Mouse (Mus musculus) megakaryocyte progenitor cell, adult 5-6 weeks (primary cell): ENCODE results near the gene Myo18b. TPM values are rescaled to one million over a fixed set of nuclear protein-coding genes. Genes with fewer than 3 reads are reported as not detected.

Experiments used
- ATAC-seq: replicated peaks from 2 replicates; pipeline ENCODE4 v1.8.0; 2016; ENCODE audit warnings: mild to moderate bottlenecking, moderate TSS enrichment, inconsistent platforms; ENCODE audit not compliant: poor library complexity
- total RNA-seq, 2 experiments: library from RNA; stranded (forward) in 1 of 2; stranded (reverse) in 1 of 2; fragments of 157-497, 149-512 nt in 1 of 2; fragments of 200-1000 nt in 1 of 2; gene quantifications; 2 replicates each; pipeline versions ENCODE4 v1.2.3 to v1.2.4; 2015 to 2017

Gene Myo18b
- total RNA-seq, 2 experiments from 2014 or later = 0.84 to 2.2 TPM

DNA sequence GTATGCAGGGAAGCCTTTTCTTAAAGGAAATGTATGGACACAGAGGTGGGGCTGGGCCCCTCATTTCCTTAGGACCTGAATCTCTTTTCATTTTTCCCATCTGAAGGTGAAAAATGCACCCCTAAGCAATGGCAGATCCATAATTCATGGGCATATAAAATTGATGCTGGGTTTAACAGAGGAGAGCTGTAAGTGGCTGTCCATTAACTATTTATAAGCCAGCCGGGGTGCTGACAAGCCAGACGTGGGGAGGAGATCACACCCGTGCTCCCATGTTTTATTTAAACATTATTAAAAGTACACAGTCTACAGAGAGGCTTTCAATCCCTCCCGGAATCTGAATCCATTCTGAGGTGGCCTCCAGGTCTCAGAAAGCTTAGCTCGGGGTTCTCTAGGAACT lies 146.5 kb downstream of the Myo18b start:
- ATAC-seq = no peak

GRCm38 (mm10) chr5:112748001-112748719 lies 148.0 kb downstream of the Myo18b start:
- ATAC-seq = no peak

DNA sequence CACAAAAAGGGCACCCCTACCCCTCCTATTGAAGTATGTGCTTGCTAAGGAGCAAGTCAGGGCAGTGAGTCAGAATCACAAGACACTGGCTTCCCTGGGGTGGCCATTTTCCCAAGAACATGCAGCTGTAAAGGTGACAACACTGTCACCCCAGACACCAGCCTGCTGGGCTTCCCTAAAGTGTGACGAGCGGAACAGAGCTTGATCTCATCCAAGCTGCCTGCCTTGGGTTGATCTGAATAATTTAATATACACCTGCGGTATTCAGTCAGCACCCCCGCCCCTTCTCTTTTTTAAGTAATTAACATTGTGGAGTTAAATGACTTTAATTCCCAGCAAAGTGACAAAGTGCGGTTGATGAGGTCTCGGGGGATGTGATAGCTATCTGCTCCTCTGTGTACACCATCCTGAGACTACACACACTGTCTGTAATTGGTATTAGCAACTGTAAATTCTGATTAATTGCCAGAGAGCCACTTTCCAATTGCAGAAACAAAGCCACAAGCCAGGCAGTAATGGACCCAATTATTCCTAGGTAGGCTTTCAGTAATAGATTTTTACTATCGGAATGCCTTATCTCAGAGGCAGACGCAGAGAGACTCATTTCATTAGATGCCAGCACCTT lies 148.7 kb downstream of the Myo18b start:
- no peak for ATAC-seq

DNA sequence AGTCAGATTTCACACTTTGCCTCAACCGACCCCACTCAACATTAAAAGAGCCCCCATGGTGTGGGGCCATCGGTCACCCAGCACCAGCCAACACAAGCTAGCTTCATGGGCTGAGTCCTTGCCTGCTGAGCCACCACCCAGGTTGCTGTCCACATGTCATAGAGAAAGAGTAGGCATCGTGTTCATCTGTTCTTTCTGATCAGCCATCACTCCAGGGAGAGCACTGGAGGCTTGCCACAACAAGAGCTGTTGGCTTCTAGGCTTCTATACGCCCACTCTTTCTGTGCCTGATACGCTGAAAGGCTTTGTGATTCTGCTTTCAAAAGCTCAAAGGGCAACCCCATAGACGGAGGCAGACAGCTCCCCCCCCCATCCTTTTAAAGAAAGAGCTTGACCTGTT lies 151.0 kb downstream of the Myo18b start:
- ATAC-seq = no peak

- ATAC-seq = no peak
Measured at GRCm38 (mm10) chr5:112744571-112744970, 151.6 kb downstream of the Myo18b start.

GRCm38 (mm10) chr5:112743121-112743520 lies 153.0 kb downstream of the Myo18b start:
- no peak for ATAC-seq

GRCm38 (mm10) chr5:112740651-112741050 lies 155.5 kb downstream of the Myo18b start:
- no peak for ATAC-seq

GRCm38 (mm10) chr5:112735040-112735439 lies 161.1 kb downstream of the Myo18b start:
- ATAC-seq = no peak

DNA sequence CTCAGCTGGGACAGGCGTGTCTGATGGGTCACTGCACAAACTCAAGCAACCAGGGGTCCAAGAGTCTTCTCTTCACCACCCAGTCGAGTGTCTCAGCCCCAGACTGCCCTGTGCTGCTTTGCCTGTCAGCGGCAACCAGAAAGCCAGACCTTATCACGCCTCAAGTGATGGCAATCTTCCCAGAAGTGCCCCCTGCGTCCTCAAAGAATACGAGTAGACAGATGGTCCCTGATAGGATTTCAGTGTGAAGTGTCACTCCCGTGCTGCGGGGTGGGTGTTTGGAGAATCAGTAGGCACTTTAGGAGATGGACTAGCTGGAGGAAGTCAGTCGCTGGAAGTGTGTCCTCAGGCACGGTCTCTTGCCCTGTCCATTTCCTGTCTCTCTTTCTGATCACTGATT lies 165.6 kb downstream of the Myo18b start:
- ATAC-seq = no peak

DNA sequence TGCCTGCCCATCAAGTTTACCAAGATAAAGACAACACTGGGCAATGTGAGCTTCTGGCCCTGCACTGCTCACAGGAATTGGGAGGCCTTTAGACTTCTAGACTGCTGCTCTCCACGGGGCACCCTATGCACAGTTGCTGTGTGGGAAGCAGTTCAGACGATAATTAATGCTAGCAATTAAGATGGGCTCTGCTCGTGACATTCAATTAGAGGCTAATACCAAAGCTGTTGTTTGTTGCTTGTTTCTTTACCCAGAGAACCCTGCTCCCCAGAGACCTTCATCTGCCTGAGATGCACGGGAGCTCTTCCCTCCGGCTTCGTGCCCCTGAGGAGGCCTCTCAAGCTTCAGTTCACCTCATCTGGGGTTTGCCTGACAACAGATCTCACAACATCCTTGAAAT lies 167.7 kb downstream of the Myo18b start:
- ATAC-seq = no peak

- ATAC-seq = peak; percentile 85
Measured at GRCm38 (mm10) chr5:112718655-112719306, 177.4 kb downstream of the Myo18b start.

DNA sequence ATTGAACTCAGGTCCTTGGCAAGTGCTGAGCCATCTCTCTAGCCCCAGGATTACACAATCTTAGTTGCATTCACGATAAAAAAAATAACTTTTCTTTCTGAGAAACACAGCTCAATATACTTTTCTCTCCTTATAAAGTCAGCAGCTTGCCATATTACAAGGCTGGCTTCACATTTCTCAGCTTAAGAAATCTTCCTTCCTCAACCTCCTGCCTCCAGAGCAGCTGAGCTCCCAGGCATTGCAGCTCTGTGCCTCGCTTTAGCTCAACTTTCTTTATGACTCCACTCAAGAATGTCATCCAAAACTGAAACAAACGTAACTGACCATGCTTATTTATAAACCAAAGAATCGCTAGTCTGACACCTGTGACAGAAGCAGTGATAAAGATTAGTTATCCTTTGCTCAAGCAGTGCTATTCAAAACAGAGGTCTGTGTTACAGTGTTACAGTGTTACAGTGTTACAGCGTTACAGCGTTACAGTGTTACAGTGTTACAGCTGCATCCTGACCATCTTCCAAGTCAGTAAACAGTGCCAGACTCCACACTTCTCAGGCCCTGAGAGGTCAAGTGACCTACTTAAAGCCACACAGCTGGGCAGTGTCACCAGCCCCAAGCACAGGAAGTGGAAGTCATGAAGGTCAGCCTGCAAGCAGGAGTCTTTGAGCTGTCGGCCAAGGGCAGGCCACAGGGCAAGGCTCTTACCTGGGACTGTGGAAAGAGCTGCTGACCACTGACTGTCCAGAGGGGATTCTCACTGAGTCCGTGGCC lies 181.3 kb downstream of the Myo18b start:
- no peak for ATAC-seq

- ATAC-seq = no peak
Measured at GRCm38 (mm10) chr5:112709831-112710230, 186.3 kb downstream of the Myo18b start.

- no peak for ATAC-seq
Measured at GRCm38 (mm10) chr5:112708441-112708840, 187.7 kb downstream of the Myo18b start.

DNA sequence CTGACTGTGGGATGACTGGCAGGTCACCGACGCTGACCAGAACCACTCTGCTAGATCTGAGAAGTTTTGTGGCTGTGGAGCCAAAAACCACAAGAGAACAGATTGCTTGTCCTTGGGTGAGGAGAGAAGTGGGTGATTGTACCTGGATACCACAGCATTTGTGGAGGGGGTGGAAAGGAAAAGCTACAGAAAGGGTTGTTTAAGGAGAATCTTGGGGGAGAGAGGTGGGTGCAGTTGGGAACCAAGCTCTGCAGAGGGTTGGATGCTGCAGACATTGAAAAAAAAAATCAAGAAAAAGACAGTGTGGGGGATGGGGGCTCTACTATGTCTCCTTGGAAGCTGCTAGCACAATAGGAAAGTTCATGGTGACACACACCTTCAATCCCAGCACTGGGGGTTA lies 188.7 kb downstream of the Myo18b start:
- ATAC-seq = no peak

GRCm38 (mm10) chr5:112700794-112701193 lies 195.4 kb downstream of the Myo18b start:
- no peak for ATAC-seq

GRCm38 (mm10) chr5:112696683-112697082 lies 199.5 kb downstream of the Myo18b start:
- no peak for ATAC-seq

DNA sequence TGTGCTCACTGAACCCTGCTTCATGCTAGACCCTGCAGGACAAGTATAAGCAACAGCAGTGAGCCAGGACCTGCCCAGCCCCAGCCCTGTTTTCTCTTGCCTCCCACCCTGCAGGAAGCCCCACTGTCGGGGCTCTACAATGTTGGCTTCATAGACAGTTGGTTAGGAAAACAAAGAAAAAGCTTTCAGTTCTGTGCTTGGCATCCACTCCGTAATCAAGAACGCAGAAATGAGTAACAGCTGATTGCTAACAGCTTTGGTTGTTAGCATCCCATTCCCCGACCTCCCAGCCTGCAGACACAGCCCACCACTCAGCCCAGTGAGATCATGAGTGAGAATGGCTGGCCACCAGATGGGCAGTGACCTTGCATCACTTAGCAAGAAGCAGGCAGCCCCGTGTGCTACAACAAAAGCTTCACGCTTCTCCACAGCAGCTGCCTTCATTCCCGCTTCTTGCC lies 200.9 kb downstream of the Myo18b start:
- no peak for ATAC-seq

DNA sequence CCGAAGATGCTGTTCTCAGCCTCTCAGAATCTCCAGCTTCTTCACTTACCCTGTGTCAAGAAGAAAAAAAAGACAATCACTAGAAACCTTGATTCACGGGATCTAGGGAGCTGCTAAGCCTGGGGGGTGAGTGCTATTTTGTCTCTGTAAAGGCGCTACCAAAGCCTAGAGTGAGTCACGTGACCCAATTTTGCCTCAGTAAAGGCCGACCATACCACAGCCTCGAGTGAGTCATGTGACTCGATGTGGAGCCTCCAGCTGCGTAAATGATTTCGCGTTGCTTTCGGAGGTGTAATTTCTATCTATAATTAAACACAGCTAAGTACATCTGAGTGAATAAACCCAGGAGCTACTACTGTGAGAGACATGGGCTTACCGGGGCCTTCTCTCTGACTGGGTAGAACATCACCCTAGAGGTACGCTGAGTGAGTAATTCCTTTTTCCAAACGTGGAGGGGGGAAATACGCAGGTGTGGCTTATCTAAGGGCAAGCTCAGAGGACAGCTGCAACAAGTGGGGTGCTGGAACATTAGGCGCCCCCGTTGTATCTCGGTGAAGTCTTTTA lies 202.8 kb downstream of the Myo18b start:
- ATAC-seq = no peak

DNA sequence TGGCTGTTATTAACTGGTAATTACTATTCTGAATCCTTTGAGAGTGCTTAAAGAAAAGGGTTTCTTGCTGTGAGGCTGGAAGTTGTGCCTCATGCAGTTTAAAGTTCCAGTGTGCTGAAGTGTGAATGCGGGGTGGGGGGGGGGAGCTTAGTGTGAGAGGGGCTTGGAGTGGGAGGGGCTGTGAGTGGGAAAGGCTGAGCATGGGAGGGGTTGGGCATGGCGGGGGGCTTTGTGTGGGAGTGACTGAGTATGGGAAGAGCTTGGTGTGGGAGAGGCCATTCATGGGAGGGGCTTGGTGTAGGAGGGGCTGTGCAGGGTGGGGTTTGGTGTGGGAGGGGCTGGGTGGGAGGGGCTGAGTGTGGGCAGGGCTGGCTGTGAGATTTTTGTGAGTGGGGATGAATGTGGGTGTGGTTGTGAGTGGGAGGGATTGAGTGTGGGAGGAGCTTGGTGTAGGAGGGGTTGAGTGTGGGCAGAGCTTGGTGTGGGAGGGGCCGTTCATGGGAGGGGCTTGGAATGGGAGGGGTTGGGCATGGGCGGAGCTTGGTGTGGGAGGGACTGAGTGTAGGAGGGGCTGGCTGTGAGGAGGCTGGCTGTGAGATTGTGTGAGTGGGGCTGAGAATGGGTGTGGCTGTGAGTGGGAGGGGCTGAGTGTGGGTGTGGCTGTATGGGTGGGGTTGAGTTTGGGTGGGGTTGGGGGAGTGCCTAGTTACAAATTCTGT lies 208.9 kb downstream of the Myo18b start:
- no peak for ATAC-seq
